Mouse (Mus musculus): ENCODE results near the gene Opn5. TPM values are rescaled to one million over a fixed set of nuclear protein-coding genes. Genes with fewer than 3 reads are reported as not detected.

The Opn5 gene
- polyA plus RNA-seq, 1 experiment from 2014 or later = 0.36 TPM

- ATAC-seq = peak; percentile 61; the same call in 1 of the 2 replicates
- peak overlapping the region; percentile 68 for H3K27ac ChIP-seq (ENCODE audit: low read length)
Measured at GRCm38 (mm10) chr17:42583029-42583331, 28.2 kb downstream of the Opn5 start.

GRCm38 (mm10) chr17:42582281-42583028, 28.7 kb downstream of the Opn5 start:
- Histone ChIP-seq H3K4me3 (ENCODE audit: low read depth, low read length) (no peak overlapping the region), H3K9ac (ENCODE audit: low read depth, low read length) (0 out of 2 replicates have a peak overlapping the region, but pooled peaks have one; percentile 10), H3K9me3 (replicated peaks; ENCODE audit: control insufficient read depth, low read length, poor library complexity, severe bottlenecking) (no peaks in the 10 kb centered on the region), H3K36me3 (ENCODE audit: control insufficient read depth, insufficient read depth, low read length) (no peaks in the 10 kb centered on the region), H3K4me2 (ENCODE audit: low read length) (no peak overlapping the region), H3K27me3 (ENCODE audit: control insufficient read depth, insufficient read depth, low read depth, low read length) (no peaks in the 10 kb centered on the region), H3K4me1 (ENCODE audit: control insufficient read depth, insufficient read depth, low read length) (peaks cover 13% of the 10 kb centered on the region), H3K27ac (ENCODE audit: low read length) (peak overlapping the region; percentile 68)
- ATAC-seq = peak; percentile 92
- WGBS = 0% methylated on average over 1 of the region's 1 CpGs

More at GRCm38 (mm10) chr17:42583029-42583331, 28.2 kb downstream of the Opn5 start:
- Histone ChIP-seq H3K36me3 (ENCODE audit: control insufficient read depth, insufficient read depth, low read length) (no peaks in the 10 kb centered on the region), H3K4me3 (ENCODE audit: low read depth, low read length) (no peak overlapping the region), H3K4me2 (ENCODE audit: low read length) (no peak overlapping the region), H3K4me1 (ENCODE audit: control insufficient read depth, insufficient read depth, low read length) (peaks cover 13% of the 10 kb centered on the region), H3K27me3 (ENCODE audit: control insufficient read depth, insufficient read depth, low read depth, low read length) (no peaks in the 10 kb centered on the region), H3K9me3 (replicated peaks; ENCODE audit: control insufficient read depth, low read length, poor library complexity, severe bottlenecking) (no peaks in the 10 kb centered on the region), H3K9ac (ENCODE audit: low read depth, low read length) (0 out of 2 replicates have a peak overlapping the region, but pooled peaks have one; percentile 10)
- WGBS = 56% methylated on average over 2 of the region's 2 CpGs

DNA sequence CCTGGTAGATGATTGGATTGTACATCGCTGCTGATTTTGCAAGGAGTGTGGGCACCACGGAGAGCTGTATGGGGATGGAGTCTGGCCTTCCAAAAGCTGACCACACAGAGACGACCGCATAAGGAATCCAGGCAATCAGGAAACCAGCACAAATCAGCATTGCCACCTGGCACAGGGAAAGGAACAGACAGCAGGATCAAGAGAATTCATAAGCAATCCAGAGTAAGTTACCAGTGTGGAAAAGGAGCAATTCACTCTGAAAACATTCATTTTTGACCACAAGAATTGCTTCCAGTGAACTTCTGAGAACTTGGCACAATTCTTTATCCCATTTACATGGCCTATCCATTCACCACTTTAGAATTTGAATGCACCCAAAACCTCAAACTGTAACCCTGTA, 30.6 kb downstream of the Opn5 start:
- H3K4me1 ChIP-seq (ENCODE audit: control insufficient read depth, insufficient read depth, low read length) = peaks cover 13% of the 10 kb centered on the region
- H3K36me3 ChIP-seq (ENCODE audit: control insufficient read depth, insufficient read depth, low read length) = no peaks in the 10 kb centered on the region
- WGBS = 87% methylated on average over 4 of the region's 4 CpGs
- ATAC-seq = no peak
- no peak overlapping the region for H3K4me3 ChIP-seq (ENCODE audit: low read depth, low read length)
- no peak overlapping the region for H3K27ac ChIP-seq (ENCODE audit: low read length)
- no peaks in the 10 kb centered on the region for H3K27me3 ChIP-seq (ENCODE audit: control insufficient read depth, insufficient read depth, low read depth, low read length)
- no peak overlapping the region for H3K9ac ChIP-seq (ENCODE audit: low read depth, low read length)
- H3K9me3 ChIP-seq (replicated peaks; ENCODE audit: control insufficient read depth, low read length, poor library complexity, severe bottlenecking) = no peaks in the 10 kb centered on the region
- H3K4me2 ChIP-seq (ENCODE audit: low read length) = no peak overlapping the region

DNA sequence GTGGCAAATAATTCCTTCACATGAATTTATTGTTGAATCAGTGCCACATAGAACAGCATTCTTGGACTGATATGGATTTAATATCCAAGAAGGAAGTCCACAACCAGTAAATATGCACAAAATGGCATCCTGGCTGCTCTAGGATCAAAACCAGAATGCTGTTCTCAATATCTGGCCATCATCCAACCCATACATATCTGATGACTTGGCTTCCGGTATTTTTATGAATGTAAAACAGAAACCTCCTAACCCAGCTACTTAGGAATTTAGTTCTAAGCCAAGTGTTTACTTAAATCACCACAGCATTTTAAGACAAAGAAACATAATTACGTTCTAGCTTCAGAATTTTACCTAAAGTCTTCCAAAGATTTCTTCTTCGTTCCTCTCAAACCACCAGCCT, 31.0 kb downstream of the Opn5 start:
- Histone ChIP-seq H3K4me3 (ENCODE audit: low read depth, low read length) (no peak overlapping the region), H3K9ac (ENCODE audit: low read depth, low read length) (no peak overlapping the region), H3K4me1 (ENCODE audit: control insufficient read depth, insufficient read depth, low read length) (peaks cover 13% of the 10 kb centered on the region), H3K9me3 (replicated peaks; ENCODE audit: control insufficient read depth, low read length, poor library complexity, severe bottlenecking) (no peaks in the 10 kb centered on the region), H3K4me2 (ENCODE audit: low read length) (no peak overlapping the region), H3K27me3 (ENCODE audit: control insufficient read depth, insufficient read depth, low read depth, low read length) (no peaks in the 10 kb centered on the region), H3K27ac (ENCODE audit: low read length) (no peak overlapping the region), H3K36me3 (ENCODE audit: control insufficient read depth, insufficient read depth, low read length) (no peaks in the 10 kb centered on the region)
- WGBS = 89% methylated on average over 3 of the region's 3 CpGs
- ATAC-seq = no peak

GRCm38 (mm10) chr17:42576671-42577168, 34.5 kb downstream of the Opn5 start:
- Histone ChIP-seq H3K4me1 (ENCODE audit: control insufficient read depth, insufficient read depth, low read length) (no peaks in the 10 kb centered on the region; the same call in 1 of the 2 replicates), H3K9ac (ENCODE audit: low read depth, low read length) (no peak overlapping the region), H3K36me3 (ENCODE audit: control insufficient read depth, insufficient read depth, low read length) (no peaks in the 10 kb centered on the region), H3K4me3 (ENCODE audit: low read depth, low read length) (no peak overlapping the region), H3K27me3 (ENCODE audit: control insufficient read depth, insufficient read depth, low read depth, low read length) (no peaks in the 10 kb centered on the region), H3K27ac (ENCODE audit: low read length) (no peak overlapping the region), H3K9me3 (replicated peaks; ENCODE audit: control insufficient read depth, low read length, poor library complexity, severe bottlenecking) (no peaks in the 10 kb centered on the region), H3K4me2 (ENCODE audit: low read length) (no peak overlapping the region)
- WGBS = 52% methylated on average over 6 of the region's 6 CpGs
- ATAC-seq = no peak; the same call in 1 of the 2 replicates

DNA sequence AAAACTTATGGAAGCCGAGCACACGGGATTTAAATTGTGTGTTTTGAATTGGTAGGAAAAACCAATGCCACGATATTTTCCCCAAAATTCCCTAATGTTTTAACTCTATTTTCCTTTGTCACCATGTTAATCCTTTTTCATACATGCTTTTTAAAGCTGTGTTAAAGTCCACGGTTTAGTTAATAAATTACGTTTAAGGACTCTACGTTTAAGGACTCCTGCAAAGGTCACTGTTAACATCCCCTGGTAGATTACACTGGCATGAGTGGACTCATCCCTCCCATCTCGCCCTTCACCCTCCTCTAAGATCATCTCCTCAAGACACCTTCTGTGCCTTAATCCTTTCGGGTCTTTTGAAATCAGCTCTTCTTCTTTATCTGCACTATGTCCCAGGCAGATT, 37.4 kb downstream of the Opn5 start:
- Histone ChIP-seq H3K27me3 (ENCODE audit: control insufficient read depth, insufficient read depth, low read depth, low read length) (no peaks in the 10 kb centered on the region), H3K36me3 (ENCODE audit: control insufficient read depth, insufficient read depth, low read length) (no peaks in the 10 kb centered on the region), H3K9ac (ENCODE audit: low read depth, low read length) (no peak overlapping the region), H3K4me1 (ENCODE audit: control insufficient read depth, insufficient read depth, low read length) (no peaks in the 10 kb centered on the region; the same call in 1 of the 2 replicates), H3K27ac (ENCODE audit: low read length) (no peak overlapping the region), H3K4me2 (ENCODE audit: low read length) (no peak overlapping the region), H3K4me3 (ENCODE audit: low read depth, low read length) (no peak overlapping the region), H3K9me3 (replicated peaks; ENCODE audit: control insufficient read depth, low read length, poor library complexity, severe bottlenecking) (no peaks in the 10 kb centered on the region)
- 81% methylated on average over 8 of the region's 8 CpGs for WGBS
- ATAC-seq = no peak

DNA sequence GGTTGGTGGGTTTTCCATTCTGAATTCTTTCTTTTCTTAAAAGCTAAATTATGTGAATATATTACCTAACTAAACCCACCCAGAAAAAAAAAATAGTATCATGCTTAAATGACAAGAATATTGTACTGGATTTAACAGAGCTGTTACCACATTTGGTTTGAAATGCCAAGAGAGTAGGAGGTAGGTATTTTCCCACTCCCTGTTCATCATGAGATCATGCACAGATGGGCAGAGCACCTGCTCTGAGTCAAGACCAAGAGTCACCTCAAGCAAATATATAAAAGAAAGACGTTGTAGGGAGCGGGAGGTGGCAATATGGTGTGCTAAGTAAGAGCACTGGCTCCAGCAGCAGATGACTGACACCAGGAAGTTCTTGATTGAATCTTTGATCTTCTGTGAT, 61.6 kb downstream of the Opn5 start:
- no peaks in the 10 kb centered on the region for H3K9me3 ChIP-seq (replicated peaks; ENCODE audit: control insufficient read depth, low read length, poor library complexity, severe bottlenecking)
- no peak overlapping the region for H3K27ac ChIP-seq (ENCODE audit: low read length)
- ATAC-seq = no peak
- no peak overlapping the region for H3K4me3 ChIP-seq (ENCODE audit: low read depth, low read length)
- no peaks in the 10 kb centered on the region for H3K27me3 ChIP-seq (ENCODE audit: control insufficient read depth, insufficient read depth, low read depth, low read length)
- H3K9ac ChIP-seq (ENCODE audit: low read depth, low read length) = no peak overlapping the region
- no peaks in the 10 kb centered on the region for H3K4me1 ChIP-seq (ENCODE audit: control insufficient read depth, insufficient read depth, low read length)
- no peak overlapping the region for H3K4me2 ChIP-seq (ENCODE audit: low read length)
- H3K36me3 ChIP-seq (ENCODE audit: control insufficient read depth, insufficient read depth, low read length) = no peaks in the 10 kb centered on the region
- 95% methylated on average over 2 of the region's 2 CpGs for WGBS

GRCm38 (mm10) chr17:42530147-42530546, 81.0 kb downstream of the Opn5 start:
- H3K4me1 ChIP-seq (ENCODE audit: control insufficient read depth, insufficient read depth, low read length) = no peaks in the 10 kb centered on the region
- H3K4me2 ChIP-seq (ENCODE audit: low read length) = no peak overlapping the region
- 23% methylated on average over 5 of the region's 5 CpGs for WGBS
- H3K4me3 ChIP-seq (ENCODE audit: low read depth, low read length) = no peak overlapping the region
- ATAC-seq = no peak
- H3K36me3 ChIP-seq (ENCODE audit: control insufficient read depth, insufficient read depth, low read length) = no peaks in the 10 kb centered on the region
- H3K27me3 ChIP-seq (ENCODE audit: control insufficient read depth, insufficient read depth, low read depth, low read length) = no peaks in the 10 kb centered on the region
- no peaks in the 10 kb centered on the region for H3K9me3 ChIP-seq (replicated peaks; ENCODE audit: control insufficient read depth, low read length, poor library complexity, severe bottlenecking)
- no peak overlapping the region for H3K9ac ChIP-seq (ENCODE audit: low read depth, low read length)
- H3K27ac ChIP-seq (ENCODE audit: low read length) = no peak overlapping the region
